Mouse (Mus musculus): ENCODE measurements around the gene Plrg1.

GRCm38 (mm10) chr3:83098546-83099034 is 43.3 kb downstream of the Plrg1 start:
- TF ChIP-seq GATA1 (IDR thresholded peaks at IDR 0.05; ENCODE audit: borderline replicate concordance, low read length) (no peak), FLI1 (IDR thresholded peaks at IDR 0.05; ENCODE audit: low read length) (no peak)
